Mouse (Mus musculus) heart, adult 2 months (tissue): ENCODE results near the gene Phf20.

Source experiments
- CTCF ChIP-seq: fragments of 200-600 bp; IDR thresholded peaks from 2 replicates; pipeline ENCODE4 v1.8.1; 2022; ENCODE audit warnings: antibody characterized with exemption, mild to moderate bottlenecking, moderate library complexity
- EP300 ChIP-seq: fragments of 200-500 bp; IDR thresholded peaks from 2 replicates; pipeline ENCODE4 v1.6.1; 2011; ENCODE audit warnings: low read depth, low read length, control low read depth; ENCODE audit not compliant: insufficient read depth

DNA sequence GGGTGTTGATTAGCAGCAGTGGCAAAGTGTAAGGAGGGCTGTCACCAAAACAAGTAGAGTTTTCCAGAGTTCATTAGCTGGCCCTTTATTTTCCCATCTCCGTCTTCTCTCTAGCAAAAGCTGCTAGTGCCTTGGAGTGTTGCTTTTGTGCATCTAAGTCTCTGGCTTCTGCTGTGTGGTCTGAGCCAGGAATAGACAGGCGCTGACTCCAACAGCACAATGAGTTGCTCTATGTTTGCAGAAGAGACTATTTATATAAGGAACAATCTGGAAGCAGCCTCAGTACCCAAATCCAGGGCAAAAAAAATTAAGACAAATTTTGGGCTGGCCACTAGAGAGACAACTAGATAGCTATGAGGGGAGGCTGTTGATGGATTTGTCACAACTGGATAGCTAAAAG is 45.4 kb downstream of the Phf20 start:
- TF ChIP-seq EP300 = no peak
- no peak for TF ChIP-seq CTCF
